Mouse (Mus musculus) heart, adult 2 months (tissue): ENCODE data around the gene 1700102P08Rik. TPM values are rescaled to one million over a fixed set of nuclear protein-coding genes. Genes with fewer than 3 reads are reported as not detected.
A peak's percentile ranks its signal among the peaks of the same experiment; 100 is the strongest.

ENCODE experiments used
- DNase-seq, 2 experiments: peaks; one replicate each; pipeline ENCODE4 v3.0.0; 2021
- H3K27ac ChIP-seq: fragments of 200-600 bp; 2 replicates; pipeline ENCODE4 v1.8.1; 2022
- H3K27me3 ChIP-seq: fragments of 200-500 bp; 2 replicates; pipeline ENCODE4 v1.6.1; 2012; ENCODE audit warnings: mild to moderate bottlenecking, low read length, inconsistent platforms, mixed read lengths; ENCODE audit not compliant: control insufficient read depth, insufficient read depth
- H3K36me3 ChIP-seq: fragments of 200-500 bp; 2 replicates; pipeline ENCODE4 v1.6.1; 2012; ENCODE audit warnings: low read length, inconsistent platforms; ENCODE audit not compliant: control insufficient read depth, insufficient read depth
- H3K4me1 ChIP-seq: fragments of 200-500 bp; 2 replicates; pipeline ENCODE4 v1.6.1; 2011; ENCODE audit warnings: low read length; ENCODE audit not compliant: control insufficient read depth, insufficient read depth
- H3K4me3 ChIP-seq: fragments of 200-600 bp; 2 replicates; pipeline ENCODE4 v1.8.1; 2022
- H3K79me2 ChIP-seq: fragments of 200-500 bp; replicated peaks from 2 replicates; pipeline ENCODE4 v1.6.1; 2012; ENCODE audit warnings: mild to moderate bottlenecking, inconsistent platforms, low read length, moderate library complexity, mixed read lengths; ENCODE audit not compliant: control insufficient read depth, insufficient read depth
- H3K9ac ChIP-seq: fragments of 200-500 bp; 2 replicates; pipeline ENCODE4 v1.6.1; 2012; ENCODE audit warnings: low read depth, mild to moderate bottlenecking, control low read depth, inconsistent platforms, low read length, mixed read lengths
- CTCF ChIP-seq: fragments of 200-600 bp; IDR thresholded peaks from 2 replicates; pipeline ENCODE4 v1.8.1; 2022; ENCODE audit warnings: antibody characterized with exemption, mild to moderate bottlenecking, moderate library complexity
- EP300 ChIP-seq: fragments of 200-500 bp; IDR thresholded peaks from 2 replicates; pipeline ENCODE4 v1.6.1; 2011; ENCODE audit warnings: low read depth, low read length, control low read depth; ENCODE audit not compliant: insufficient read depth
- POLR2A ChIP-seq: fragments of 200-500 bp; IDR thresholded peaks from 2 replicates; pipeline ENCODE4 v1.6.1; 2011; ENCODE audit warnings: mild to moderate bottlenecking, low read depth, low read length, control low read depth; ENCODE audit not compliant: insufficient read depth
- WGBS: fragments of 180-500 bp; shearing (Covaris S2); methylation state at CpG from one replicate; pipeline ENCODE4 v1.1.7; 2018; 5-methylcytosine and 5-hydroxymethylcytosine counted together
- intact Hi-C: fragments of 180-260 bp; cut with DNase I; formaldehyde crosslinking; loops from one replicate; pipeline ENCODE4 v1.15.1; 2025
- long read RNA-seq: library from polyadenylated mRNA; stranded (forward); transcript quantifications from one replicate; pipeline ENCODE4 v2.0.0, GENCODE M21; 2021
- polyA plus RNA-seq: library from polyadenylated mRNA; depleted of rRNA; stranded (reverse); fragments of >200 nt; gene quantifications from 2 replicates; pipeline ENCODE4 v1.2.3, GENCODE M21; 2012; rRNA removed
- total RNA-seq, 2 experiments: library from RNA; stranded (reverse); gene quantifications; 2 replicates each; pipeline ENCODE4 v1.2.3; 2021

1700102P08Rik gene
- under 1 TPM; 0.57 to 0.68 TPM for total RNA-seq
- 0.25 and 0.44 TPM in 2 replicates for polyA plus RNA-seq
- long read RNA-seq, result 0 reads

- Histone ChIP-seq H3K4me3 (no peak within 1 kb of the TSS), H3K4me1 (no peaks in the 10 kb centered on the region), H3K79me2 (no peaks in the 10 kb centered on the region), H3K27me3 (no peaks in the 10 kb centered on the region), H3K27ac (no peak within 1 kb of the TSS), H3K9ac (no peak within 1 kb of the TSS), H3K36me3 (no peaks in the 10 kb centered on the region)
- TF ChIP-seq CTCF, result no peak
- TF ChIP-seq EP300, result no peak
- TF ChIP-seq POLR2A, result no peak
- DNase-seq, result no peak
- WGBS, result 78% methylated on average over 18 of the region's 18 CpGs
- intact Hi-C loops, result no loop called here
Measured at GRCm38 (mm10) chr9:108392676-108393075, at the start of gene 1700102P08Rik. Gene 1700102P08Rik (plus strand): TSS chr9:108392805.

GRCm38 (mm10) chr9:108343331-108343730, 49.3 kb upstream of the 1700102P08Rik start:
- Histone ChIP-seq H3K4me1 (peaks cover 11% of the 10 kb centered on the region), H3K4me3 (no peak overlapping the region), H3K79me2 (no peaks in the 10 kb centered on the region), H3K27me3 (no peaks in the 10 kb centered on the region), H3K36me3 (peaks cover 6% of the 10 kb centered on the region; the same call in 1 of the 2 replicates), H3K27ac (no peak overlapping the region), H3K9ac (no peak overlapping the region)
- intact Hi-C loops, result no loop called here
- 76% methylated on average over 3 of the region's 3 CpGs for WGBS
- no peak for TF ChIP-seq POLR2A
- no peak for TF ChIP-seq EP300
- no peak for TF ChIP-seq CTCF
- no peak for DNase-seq

GRCm38 (mm10) chr9:108343835-108344234, 48.8 kb upstream of the 1700102P08Rik start:
- H3K4me3 ChIP-seq, result no peak overlapping the region
- WGBS, result 100% methylated on average over 1 of the region's 1 CpGs
- H3K4me1 ChIP-seq, result peaks cover 10% of the 10 kb centered on the region
- no peak for DNase-seq
- intact Hi-C loops, result no loop called here
- H3K27me3 ChIP-seq, result no peaks in the 10 kb centered on the region
- H3K27ac ChIP-seq, result no peak overlapping the region
- TF ChIP-seq EP300 (no peak), POLR2A (no peak)
- peaks cover 4% of the 10 kb centered on the region; the same call in 1 of the 2 replicates for H3K36me3 ChIP-seq
- no peak overlapping the region for H3K9ac ChIP-seq
- H3K79me2 ChIP-seq, result 0 out of 2 replicates have a peak, but pooled peaks cover 1% of the 10 kb centered on the region

GRCm38 (mm10) chr9:108344471-108344870, 48.1 kb upstream of the 1700102P08Rik start:
- Histone ChIP-seq H3K27ac (no peak overlapping the region), H3K27me3 (no peaks in the 10 kb centered on the region), H3K36me3 (peaks cover 4% of the 10 kb centered on the region; the same call in 1 of the 2 replicates), H3K4me1 (peaks cover 10% of the 10 kb centered on the region), H3K9ac (no peak overlapping the region), H3K79me2 (peaks cover 4% of the 10 kb centered on the region; the same call in 1 of the 2 replicates), H3K4me3 (no peak overlapping the region)
- 83% methylated on average over 4 of the region's 4 CpGs for WGBS
- no peak for DNase-seq
- intact Hi-C loops, result no loop called here
- TF ChIP-seq EP300 (no peak), POLR2A (no peak), CTCF (no peak)

- Histone ChIP-seq H3K27me3 (no peaks in the 10 kb centered on the region), H3K27ac (peak overlapping the region; percentile 92), H3K79me2 (peaks cover 6% of the 10 kb centered on the region), H3K4me1 (peaks cover 4% of the 10 kb centered on the region), H3K36me3 (0 out of 2 replicates have a peak, but pooled peaks cover 2% of the 10 kb centered on the region), H3K4me3 (peak overlapping the region; percentile 98), H3K9ac (peak overlapping the region; percentile 80)
- intact Hi-C loops, result loop anchor here (1.0 kb wide), 2 partner anchors 8 to 41 kb away; partner anchors contain the start of genes Rhoa and Tcta
- 3% methylated on average over 11 of the region's 11 CpGs for WGBS
- DNase-seq, result no peak
- TF ChIP-seq CTCF (no peak), POLR2A (no peak), EP300 (no peak)
Measured at GRCm38 (mm10) chr9:108347024-108347423, 45.6 kb upstream of the 1700102P08Rik start.

- peak; percentile 22; the same call in 1 of the 2 replicates for TF ChIP-seq CTCF
- peak; percentile 85 for TF ChIP-seq POLR2A
- TF ChIP-seq EP300, result 0 out of 2 replicates have a peak, but pooled peaks have one; percentile 54
- peak within 1 kb of the TSS; percentile 88 for H3K9ac ChIP-seq
- H3K27me3 ChIP-seq, result no peaks in the 10 kb centered on the region
- peak within 1 kb of the TSS; percentile 92 for H3K27ac ChIP-seq
- peaks cover 8% of the 10 kb centered on the region for H3K79me2 ChIP-seq
- H3K4me3 ChIP-seq, result peak within 1 kb of the TSS; percentile 98
- under 1% methylated on average over 75 of the region's 75 CpGs for WGBS
- H3K36me3 ChIP-seq, result 0 out of 2 replicates have a peak, but pooled peaks cover 2% of the 10 kb centered on the region
- DNase-seq, result peak; percentile 92 to 95
- H3K4me1 ChIP-seq, result peaks cover 4% of the 10 kb centered on the region
- intact Hi-C loops, result loop anchor here (1.0 kb wide), 2 partner anchors 8 to 41 kb away; partner anchors contain the start of genes Rhoa and Tcta
Measured at GRCm38 (mm10) chr9:108347540-108348289, 44.9 kb upstream of the 1700102P08Rik start, which contains the start of gene Usp4. Gene Usp4 (plus strand): TSS chr9:108347853.
